Mouse (Mus musculus) intestine, embryonic 16.5 days (tissue): Measurements from ENCODE around the gene Ndufs1. TPM values are rescaled to one million over a fixed set of nuclear protein-coding genes. Genes with fewer than 3 reads are reported as not detected.
"Not testable (repeated sequence)": the region's sequence is repeated elsewhere in the genome, so short reads cannot be mapped to it uniquely, and the experiment has no call there.

Source experiments
- ATAC-seq: fragments of 200-750 bp; cut with Nextera tagmentation; 2 replicates; pipeline ENCODE4 v1.8.0; 2017; ENCODE audit warnings: moderate TSS enrichment, moderate library complexity
- H3K27ac ChIP-seq: fragments of 300-500 bp; sonication (generic); 2 replicates; pipeline ENCODE4 v1.5.1; 2014; ENCODE audit warnings: mild to moderate bottlenecking, low read length
- H3K27me3 ChIP-seq: fragments of 300-500 bp; sonication (generic); replicated peaks from 2 replicates; pipeline ENCODE4 v1.6.1; 2014; ENCODE audit warnings: low read length, control low read depth, mixed read lengths; ENCODE audit not compliant: control insufficient read depth, insufficient read depth
- H3K36me3 ChIP-seq: fragments of 300-500 bp; sonication (generic); 2 replicates; pipeline ENCODE4 v1.6.1; 2014; ENCODE audit warnings: low read length, control low read depth; ENCODE audit not compliant: control insufficient read depth, insufficient read depth
- H3K4me1 ChIP-seq: fragments of 300-500 bp; sonication (generic); 2 replicates; pipeline ENCODE4 v1.6.1; 2014; ENCODE audit warnings: low read length, control low read depth, mixed read lengths; ENCODE audit not compliant: control insufficient read depth, insufficient read depth
- H3K4me2 ChIP-seq: fragments of 300-500 bp; sonication (generic); 2 replicates; pipeline ENCODE4 v1.6.1; 2014; ENCODE audit warnings: low read depth, low read length, control low read depth
- H3K4me3 ChIP-seq: fragments of 300-500 bp; sonication (generic); 2 replicates; pipeline ENCODE4 v1.5.1; 2014; ENCODE audit warnings: mild to moderate bottlenecking, low read length
- H3K9ac ChIP-seq: fragments of 300-500 bp; sonication (generic); 2 replicates; pipeline ENCODE4 v1.6.1; 2014; ENCODE audit warnings: low read depth, low read length
- H3K9me3 ChIP-seq: fragments of 300-500 bp; sonication (generic); 2 replicates; pipeline ENCODE4 v1.6.1; 2016; ENCODE audit warnings: low read length, control low read depth; ENCODE audit not compliant: control insufficient read depth
- WGBS: fragments of 180-500 bp; shearing (Covaris S2); extraction: QIAGEN DNeasy Blood & Tissue Kit; methylation state at CpG from one replicate; pipeline ENCODE4 v1.1.7; 2014; 5-methylcytosine and 5-hydroxymethylcytosine counted together
- polyA plus RNA-seq: library from polyadenylated mRNA; unstranded; fragments of >200 nt; fragmentation: Nextera tagmentation; extraction: Ambion mirVana; gene quantifications from 2 replicates; pipeline ENCODE4 v1.2.1, GENCODE M21; 2015

Gene Ndufs1
- polyA plus RNA-seq, 1 experiment from 2014 or later = 202 TPM

- H3K9ac ChIP-seq = peak overlapping the region; percentile 90
- H3K27me3 ChIP-seq = no peaks in the 10 kb centered on the region
- H3K4me1 ChIP-seq = peaks cover 19% of the 10 kb centered on the region
- H3K4me3 ChIP-seq = peak overlapping the region; percentile 71
- H3K4me2 ChIP-seq = peak overlapping the region; percentile 81
- WGBS = under 1% methylated on average over 14 of the region's 14 CpGs
- ATAC-seq = peak; percentile 49
- H3K27ac ChIP-seq = peak overlapping the region; percentile 92
- peaks cover 11% of the 10 kb centered on the region; the same call in 1 of the 2 replicates for H3K36me3 ChIP-seq
- H3K9me3 ChIP-seq = no peaks in the 10 kb centered on the region
Measured at GRCm38 (mm10) chr1:63176259-63176603, 402 bp downstream of the Ndufs1 start.

GRCm38 (mm10) chr1:63175853-63176252, 780 bp downstream of the Ndufs1 start:
- Histone ChIP-seq H3K36me3 (peaks cover 11% of the 10 kb centered on the region; the same call in 1 of the 2 replicates), H3K9ac (peak overlapping the region; percentile 90), H3K27me3 (no peaks in the 10 kb centered on the region), H3K4me2 (peak overlapping the region; percentile 81), H3K27ac (peak overlapping the region; percentile 92), H3K4me1 (peaks cover 19% of the 10 kb centered on the region), H3K9me3 (no peaks in the 10 kb centered on the region), H3K4me3 (peak overlapping the region; percentile 71)
- WGBS = 4% methylated on average over 11 of the region's 11 CpGs
- peak; percentile 2; the same call in 1 of the 2 replicates for ATAC-seq

GRCm38 (mm10) chr1:63168638-63169037, 8.0 kb downstream of the Ndufs1 start:
- H3K9me3 ChIP-seq = no peaks in the 10 kb centered on the region
- H3K36me3 ChIP-seq = peaks cover 5% of the 10 kb centered on the region
- ATAC-seq = no peak
- no peak overlapping the region for H3K9ac ChIP-seq
- H3K4me2 ChIP-seq = no peak overlapping the region
- 81% methylated on average over 2 of the region's 2 CpGs for WGBS
- no peaks in the 10 kb centered on the region for H3K27me3 ChIP-seq
- H3K4me1 ChIP-seq = no peaks in the 10 kb centered on the region
- no peak overlapping the region for H3K27ac ChIP-seq
- H3K4me3 ChIP-seq = no peak overlapping the region

GRCm38 (mm10) chr1:63140231-63140630, 36.4 kb downstream of the Ndufs1 start:
- Histone ChIP-seq H3K4me1 (no peaks in the 10 kb centered on the region), H3K4me3 (no peak overlapping the region), H3K27me3 (no peaks in the 10 kb centered on the region), H3K9me3 (no peaks in the 10 kb centered on the region), H3K27ac (no peak overlapping the region), H3K4me2 (no peak overlapping the region), H3K9ac (no peak overlapping the region), H3K36me3 (peaks cover 9% of the 10 kb centered on the region)
- no peak for ATAC-seq
- WGBS = 96% methylated on average over 13 of the region's 13 CpGs

- H3K9ac ChIP-seq, H3K4me3 ChIP-seq, H3K4me2 ChIP-seq, H3K36me3 ChIP-seq, H3K9me3 ChIP-seq, ATAC-seq, H3K27ac ChIP-seq, H3K4me1 ChIP-seq, H3K27me3 ChIP-seq: not testable (repeated sequence)
- 75% methylated on average over 1 of the region's 1 CpGs for WGBS
Measured at GRCm38 (mm10) chr1:63138586-63138985, 38.0 kb downstream of the Ndufs1 start.

- WGBS = 76% methylated on average over 2 of the region's 2 CpGs
- Histone ChIP-seq H3K27ac (no peak overlapping the region), H3K4me2 (no peak overlapping the region), H3K9me3 (no peaks in the 10 kb centered on the region), H3K27me3 (no peaks in the 10 kb centered on the region), H3K9ac (no peak overlapping the region), H3K4me1 (no peaks in the 10 kb centered on the region), H3K4me3 (no peak overlapping the region), H3K36me3 (peaks cover 9% of the 10 kb centered on the region)
- no peak for ATAC-seq
Measured at GRCm38 (mm10) chr1:63137971-63138370, 38.7 kb downstream of the Ndufs1 start.

- H3K36me3 ChIP-seq = peaks cover 4% of the 10 kb centered on the region; the same call in 1 of the 2 replicates
- peaks cover 8% of the 10 kb centered on the region for H3K4me1 ChIP-seq
- H3K9me3 ChIP-seq = no peaks in the 10 kb centered on the region
- WGBS = 71% methylated on average over 3 of the region's 3 CpGs
- H3K27me3 ChIP-seq = no peaks in the 10 kb centered on the region
- ATAC-seq = no peak
- H3K27ac ChIP-seq = no peak overlapping the region
- no peak overlapping the region for H3K4me2 ChIP-seq
- H3K4me3 ChIP-seq = no peak overlapping the region
- H3K9ac ChIP-seq = no peak overlapping the region
Measured at GRCm38 (mm10) chr1:63134530-63134929, 42.1 kb downstream of the Ndufs1 start.

GRCm38 (mm10) chr1:63131766-63132165, 44.9 kb downstream of the Ndufs1 start:
- WGBS = 90% methylated on average over 11 of the region's 11 CpGs
- Histone ChIP-seq H3K27ac (no peak overlapping the region), H3K27me3 (no peaks in the 10 kb centered on the region), H3K4me3 (no peak overlapping the region), H3K4me2 (no peak overlapping the region), H3K9ac (no peak overlapping the region), H3K36me3 (no peaks in the 10 kb centered on the region), H3K9me3 (no peaks in the 10 kb centered on the region), H3K4me1 (peaks cover 10% of the 10 kb centered on the region)
- ATAC-seq = no peak

GRCm38 (mm10) chr1:63130883-63131282, 45.8 kb downstream of the Ndufs1 start:
- Histone ChIP-seq H3K9ac (no peak overlapping the region), H3K27me3 (no peaks in the 10 kb centered on the region), H3K9me3 (no peaks in the 10 kb centered on the region), H3K27ac (no peak overlapping the region), H3K4me3 (no peak overlapping the region), H3K4me2 (no peak overlapping the region), H3K36me3 (no peaks in the 10 kb centered on the region), H3K4me1 (peaks cover 10% of the 10 kb centered on the region)
- ATAC-seq = no peak
- WGBS = 80% methylated on average over 2 of the region's 2 CpGs
